Mouse (Mus musculus): Measurements from ENCODE around the gene Serpina3m. TPM values are rescaled to one million over a fixed set of nuclear protein-coding genes. Genes with fewer than 3 reads are reported as not detected.

Serpina3m gene
- polyA plus RNA-seq, 1 experiment from 2014 or later = not detected

DNA sequence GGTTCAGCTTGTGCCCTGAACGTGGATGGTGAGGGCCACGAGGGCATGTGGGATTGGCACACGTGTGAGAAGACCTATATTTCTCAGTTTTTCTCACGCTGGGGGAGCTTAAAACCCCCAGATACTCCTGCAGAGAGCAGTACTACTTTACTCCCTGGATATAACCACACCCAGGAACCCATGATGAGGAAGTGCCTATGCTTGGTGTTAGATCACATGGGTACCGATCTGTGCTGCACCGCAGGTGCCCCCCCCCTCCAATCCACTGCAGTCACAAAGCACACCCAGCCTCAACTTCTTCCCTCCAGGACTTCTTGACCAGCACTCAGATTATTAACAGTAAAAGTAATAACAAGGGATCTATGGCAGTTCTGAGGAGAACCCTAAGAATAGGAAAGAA is 74.2 kb downstream of the Serpina3m start:
- H3K9me3 ChIP-seq (replicated peaks) = no peaks in the 10 kb centered on the region
- no peak overlapping the region for H3K27ac ChIP-seq (replicated peaks)
- no peaks in the 10 kb centered on the region for H3K27me3 ChIP-seq (ENCODE audit: low read depth, poor library complexity, severe bottlenecking)
- 85% methylated on average over 6 of the region's 6 CpGs for WGBS
- no peaks in the 10 kb centered on the region for H3K36me3 ChIP-seq
- H3K4me3 ChIP-seq = no peak overlapping the region
- no peak for DNase-seq (ENCODE audit: low spot score)
- H3K4me1 ChIP-seq = no peaks in the 10 kb centered on the region; the same call in 1 of the 2 replicates

DNA sequence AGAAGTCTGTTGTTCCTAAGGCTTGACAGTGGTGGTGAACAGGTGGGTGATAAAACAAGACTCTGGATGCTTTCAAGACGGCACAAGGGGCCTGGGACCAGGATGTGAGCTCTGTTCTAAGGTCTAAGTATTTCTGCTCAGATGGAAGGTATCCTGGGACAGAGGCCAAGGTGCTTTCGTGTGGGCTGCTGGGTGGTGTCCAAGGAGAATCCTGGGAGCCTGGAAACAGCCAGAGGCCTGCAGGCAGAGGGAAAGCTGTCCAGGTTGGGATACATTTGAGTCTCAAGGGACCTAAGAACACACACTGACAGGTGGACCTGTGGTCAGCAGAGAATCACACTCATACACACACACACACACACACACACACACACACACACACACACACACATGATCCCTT is 76.3 kb downstream of the Serpina3m start:
- no peak overlapping the region for H3K4me3 ChIP-seq
- H3K36me3 ChIP-seq = no peaks in the 10 kb centered on the region
- 78% methylated on average over 2 of the region's 2 CpGs for WGBS
- H3K27me3 ChIP-seq (ENCODE audit: low read depth, poor library complexity, severe bottlenecking) = no peaks in the 10 kb centered on the region
- no peak for DNase-seq (ENCODE audit: low spot score)
- peaks cover 8% of the 10 kb centered on the region for H3K4me1 ChIP-seq
- H3K27ac ChIP-seq (replicated peaks) = no peak overlapping the region
- H3K9me3 ChIP-seq (replicated peaks) = no peaks in the 10 kb centered on the region

GRCm38 (mm10) chr12:104415625-104416315 is 77.5 kb downstream of the Serpina3m start:
- no peaks in the 10 kb centered on the region for H3K36me3 ChIP-seq
- 0 out of 2 replicates have a peak overlapping the region, but pooled peaks have one; percentile 13 for H3K27ac ChIP-seq (replicated peaks)
- H3K9me3 ChIP-seq (replicated peaks) = no peaks in the 10 kb centered on the region
- peaks cover 8% of the 10 kb centered on the region for H3K4me1 ChIP-seq
- H3K27me3 ChIP-seq (ENCODE audit: low read depth, poor library complexity, severe bottlenecking) = no peaks in the 10 kb centered on the region
- 63% methylated on average over 6 of the region's 6 CpGs for WGBS
- H3K4me3 ChIP-seq = no peak overlapping the region
- DNase-seq (ENCODE audit: low spot score) = no peak

DNA sequence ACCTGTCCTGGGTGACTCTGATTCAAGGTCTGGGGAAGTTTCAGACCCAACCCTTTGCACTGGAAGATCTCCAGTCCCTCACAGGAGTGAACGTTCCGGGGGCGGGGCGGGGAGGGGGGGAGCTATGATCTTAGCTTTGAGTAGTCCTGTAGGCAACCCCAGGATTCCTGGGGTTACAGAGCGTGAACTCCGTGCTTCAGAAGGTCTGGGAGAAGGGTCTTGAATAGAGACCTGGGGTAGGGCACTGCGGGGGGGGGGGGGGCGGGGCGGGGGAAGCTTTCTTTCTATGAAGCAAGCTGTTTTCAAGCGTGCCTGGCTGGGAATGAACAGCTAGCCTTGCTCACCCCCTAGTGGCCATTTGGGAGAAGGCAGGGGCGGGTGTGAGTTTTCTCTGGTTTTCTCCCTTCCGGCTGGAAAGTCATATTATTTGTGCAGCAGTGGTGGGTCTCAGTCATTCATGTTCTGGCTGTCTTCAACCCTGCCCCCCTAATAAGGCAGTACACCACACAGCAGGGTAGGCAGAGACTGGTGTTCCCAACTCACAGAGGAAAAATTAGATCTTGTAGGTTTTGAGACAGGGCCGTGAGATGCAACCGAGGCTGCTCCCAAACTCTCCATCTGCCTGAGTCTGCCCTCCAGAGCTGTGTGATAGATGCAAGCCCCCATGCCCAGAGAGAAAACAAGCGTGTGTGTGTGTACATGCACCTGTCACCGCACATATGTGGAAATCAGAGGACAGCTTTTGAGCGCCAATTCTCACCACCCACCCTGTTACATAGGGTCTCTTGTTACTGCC is 80.3 kb downstream of the Serpina3m start:
- Histone ChIP-seq H3K4me3 (peak overlapping the region; percentile 46), H3K4me1 (peaks cover 8% of the 10 kb centered on the region), H3K27ac (replicated peaks) (peak overlapping the region; percentile 72), H3K27me3 (ENCODE audit: low read depth, poor library complexity, severe bottlenecking) (no peaks in the 10 kb centered on the region; the same call in 1 of the 2 replicates), H3K36me3 (no peaks in the 10 kb centered on the region), H3K9me3 (replicated peaks) (no peaks in the 10 kb centered on the region)
- DNase-seq (ENCODE audit: low spot score) = peak; percentile 89
- WGBS = 20% methylated on average over 15 of the region's 17 CpGs

DNA sequence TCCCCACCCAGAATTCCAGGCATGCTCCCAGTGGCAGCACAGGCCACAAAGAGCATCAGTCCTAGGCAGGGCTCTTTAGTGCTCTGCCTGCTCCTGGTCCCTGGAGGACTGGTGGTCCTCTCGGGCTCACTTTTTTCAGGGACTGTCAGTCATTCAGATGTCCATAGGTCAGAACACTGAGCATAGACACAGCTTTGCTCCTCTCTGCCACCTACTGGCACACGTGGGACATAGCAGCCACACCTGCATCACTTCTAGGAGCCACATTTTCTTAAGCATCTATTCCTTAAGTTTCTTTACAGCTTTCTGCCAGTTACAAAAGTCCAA is 80.8 kb downstream of the Serpina3m start:
- Histone ChIP-seq H3K27ac (replicated peaks) (no peak overlapping the region), H3K4me1 (peaks cover 8% of the 10 kb centered on the region), H3K36me3 (no peaks in the 10 kb centered on the region), H3K4me3 (no peak overlapping the region), H3K9me3 (replicated peaks) (no peaks in the 10 kb centered on the region), H3K27me3 (ENCODE audit: low read depth, poor library complexity, severe bottlenecking) (no peaks in the 10 kb centered on the region; the same call in 1 of the 2 replicates)
- 18% methylated on average over 2 of the region's 2 CpGs for WGBS
- DNase-seq (ENCODE audit: low spot score) = peak; percentile 36

GRCm38 (mm10) chr12:104422615-104423392 is 84.5 kb downstream of the Serpina3m start:
- Histone ChIP-seq H3K27ac (replicated peaks) (no peak overlapping the region), H3K27me3 (ENCODE audit: low read depth, poor library complexity, severe bottlenecking) (no peaks in the 10 kb centered on the region; the same call in 1 of the 2 replicates), H3K4me1 (peaks cover 17% of the 10 kb centered on the region), H3K4me3 (no peak overlapping the region), H3K36me3 (no peaks in the 10 kb centered on the region), H3K9me3 (replicated peaks) (no peaks in the 10 kb centered on the region)
- DNase-seq (ENCODE audit: low spot score) = no peak
- WGBS = 86% methylated on average over 11 of the region's 11 CpGs

DNA sequence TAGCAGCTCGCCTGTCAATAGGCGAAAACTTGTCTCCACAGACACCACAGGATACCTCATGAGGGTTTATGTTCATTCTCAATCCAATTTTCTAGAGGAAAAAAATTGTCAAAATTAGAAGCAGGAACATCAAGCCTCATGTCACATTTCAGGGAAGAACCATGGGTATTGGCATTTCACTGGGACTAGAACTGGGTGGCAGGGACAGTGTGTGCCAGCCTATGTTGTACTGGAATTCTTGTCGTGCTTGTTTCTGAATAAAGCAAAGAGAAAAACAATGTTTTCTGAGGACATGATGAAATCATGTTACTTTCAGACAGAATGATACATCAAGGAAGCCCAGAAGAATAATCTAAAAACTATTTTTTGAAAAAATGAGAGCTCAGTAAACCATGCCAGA is 87.3 kb downstream of the Serpina3m start:
- no peaks in the 10 kb centered on the region for H3K9me3 ChIP-seq (replicated peaks)
- H3K27ac ChIP-seq (replicated peaks) = no peak overlapping the region
- WGBS = 84% methylated on average over 3 of the region's 3 CpGs
- H3K27me3 ChIP-seq (ENCODE audit: low read depth, poor library complexity, severe bottlenecking) = no peaks in the 10 kb centered on the region; the same call in 1 of the 2 replicates
- DNase-seq (ENCODE audit: low spot score) = no peak
- no peaks in the 10 kb centered on the region for H3K36me3 ChIP-seq
- peaks cover 9% of the 10 kb centered on the region for H3K4me1 ChIP-seq
- H3K4me3 ChIP-seq = no peak overlapping the region

DNA sequence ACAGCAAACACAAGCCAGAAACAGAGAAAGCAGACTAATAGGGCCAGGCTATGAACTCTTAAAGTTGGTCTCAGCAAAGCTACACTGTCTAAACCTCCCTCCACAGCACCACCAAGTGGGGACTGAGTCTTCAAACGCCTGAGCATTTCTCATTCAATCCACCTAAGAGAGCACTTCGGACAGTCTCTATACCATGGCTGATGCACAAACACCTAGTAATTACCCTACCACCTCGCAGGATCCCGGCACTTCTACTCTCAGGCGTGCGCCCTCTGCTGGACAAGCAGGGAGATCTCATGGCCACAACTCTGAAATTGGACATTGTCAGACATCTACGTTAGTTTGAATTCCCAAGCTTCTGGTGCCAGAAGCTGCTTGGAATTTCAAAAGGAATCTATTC is 88.6 kb downstream of the Serpina3m start:
- H3K4me3 ChIP-seq = no peak overlapping the region
- WGBS = 8% methylated on average over 7 of the region's 7 CpGs
- no peaks in the 10 kb centered on the region for H3K36me3 ChIP-seq
- H3K4me1 ChIP-seq = peaks cover 9% of the 10 kb centered on the region
- H3K27ac ChIP-seq (replicated peaks) = no peak overlapping the region
- no peaks in the 10 kb centered on the region; the same call in 1 of the 2 replicates for H3K27me3 ChIP-seq (ENCODE audit: low read depth, poor library complexity, severe bottlenecking)
- no peaks in the 10 kb centered on the region for H3K9me3 ChIP-seq (replicated peaks)
- DNase-seq (ENCODE audit: low spot score) = peak; percentile 64

DNA sequence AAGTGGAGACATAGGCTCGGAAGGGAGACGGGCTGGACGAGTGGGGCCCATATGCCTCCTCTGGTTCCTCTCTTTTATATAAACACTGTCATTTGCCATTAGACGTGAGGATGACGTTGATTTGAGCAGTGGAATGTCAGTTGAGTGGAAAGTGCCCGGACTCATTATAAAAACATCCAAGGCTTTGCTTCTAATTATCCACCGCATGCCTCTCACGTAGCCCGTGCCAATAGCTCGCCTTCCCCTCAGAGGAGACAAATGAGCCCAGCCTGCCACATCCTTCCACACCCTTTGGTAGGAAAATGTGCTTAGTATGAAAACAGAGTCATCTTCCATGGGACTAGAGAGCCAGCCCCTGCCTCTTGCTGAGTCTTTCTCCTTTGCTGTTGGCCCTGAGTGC is 93.1 kb downstream of the Serpina3m start:
- H3K36me3 ChIP-seq = no peaks in the 10 kb centered on the region
- H3K27ac ChIP-seq (replicated peaks) = no peak overlapping the region
- H3K27me3 ChIP-seq (ENCODE audit: low read depth, poor library complexity, severe bottlenecking) = no peaks in the 10 kb centered on the region
- 82% methylated on average over 10 of the region's 10 CpGs for WGBS
- no peak for DNase-seq (ENCODE audit: low spot score)
- H3K9me3 ChIP-seq (replicated peaks) = no peaks in the 10 kb centered on the region
- peaks cover 13% of the 10 kb centered on the region for H3K4me1 ChIP-seq
- no peak overlapping the region for H3K4me3 ChIP-seq

- Histone ChIP-seq H3K4me3 (no peak overlapping the region), H3K4me1 (peaks cover 13% of the 10 kb centered on the region), H3K27me3 (ENCODE audit: low read depth, poor library complexity, severe bottlenecking) (0 out of 2 replicates have a peak, but pooled peaks cover 3% of the 10 kb centered on the region), H3K27ac (replicated peaks) (no peak overlapping the region), H3K36me3 (no peaks in the 10 kb centered on the region), H3K9me3 (replicated peaks) (no peaks in the 10 kb centered on the region)
- WGBS = 36% methylated on average over 7 of the region's 7 CpGs
- no peak for DNase-seq (ENCODE audit: low spot score)
Measured at GRCm38 (mm10) chr12:104433214-104433613, 94.9 kb downstream of the Serpina3m start.

- no peak overlapping the region for H3K4me3 ChIP-seq
- no peak for DNase-seq (ENCODE audit: low spot score)
- H3K27ac ChIP-seq (replicated peaks) = no peak overlapping the region
- no peaks in the 10 kb centered on the region for H3K9me3 ChIP-seq (replicated peaks)
- no peaks in the 10 kb centered on the region for H3K36me3 ChIP-seq
- 87% methylated on average over 20 of the region's 20 CpGs for whole genome bisulfite sequencing
- H3K4me1 ChIP-seq = peaks cover 13% of the 10 kb centered on the region
- peaks cover 12% of the 10 kb centered on the region; the same call in 1 of the 2 replicates for H3K27me3 ChIP-seq (ENCODE audit: low read depth, poor library complexity, severe bottlenecking)
Measured at GRCm38 (mm10) chr12:104433951-104434735, 95.9 kb downstream of the Serpina3m start.

Data from midbrain, embryonic 10.5 days (tissue).